Mouse (Mus musculus) midbrain, embryonic 11.5 days (tissue): Measurements from ENCODE around the gene Adprh. TPM values are rescaled to one million over a fixed set of nuclear protein-coding genes. Genes with fewer than 3 reads are reported as not detected.
"Not testable (repeated sequence)": the region's sequence is repeated elsewhere in the genome, so short reads cannot be mapped to it uniquely, and the experiment has no call there.

Experiments
- ATAC-seq: fragments of 200-750 bp; cut with Nextera tagmentation; 2 replicates; pipeline ENCODE4 v1.8.0; 2017; ENCODE audit warnings: moderate TSS enrichment, moderate library complexity; ENCODE audit not compliant: low FRiP score
- DNase-seq: peaks from one replicate; pipeline ENCODE4 v3.0.0; 2015; ENCODE audit warnings: low spot score; ENCODE audit errors: missing footprints
- H3K27ac ChIP-seq: fragments of 300-500 bp; sonication (generic); 2 replicates; pipeline ENCODE4 v1.5.1; 2014; ENCODE audit warnings: low read depth, low read length
- H3K27me3 ChIP-seq: fragments of 300-500 bp; sonication (generic); 2 replicates; pipeline ENCODE4 v1.6.1; 2014; ENCODE audit warnings: mild to moderate bottlenecking, low read length, moderate library complexity, mixed read lengths; ENCODE audit not compliant: control insufficient read depth, insufficient read depth
- H3K36me3 ChIP-seq: fragments of 300-500 bp; sonication (generic); 2 replicates; pipeline ENCODE4 v1.6.1; 2014; ENCODE audit warnings: mild to moderate bottlenecking, low read length, moderate library complexity, mixed read lengths; ENCODE audit not compliant: control insufficient read depth, insufficient read depth
- H3K4me1 ChIP-seq: fragments of 300-500 bp; sonication (generic); 2 replicates; pipeline ENCODE4 v1.6.1; 2014; ENCODE audit warnings: low read length; ENCODE audit not compliant: control insufficient read depth, insufficient read depth
- H3K4me2 ChIP-seq: fragments of 300-500 bp; sonication (generic); 2 replicates; pipeline ENCODE4 v1.6.1; 2014; ENCODE audit warnings: mild to moderate bottlenecking, moderate library complexity
- H3K4me3 ChIP-seq: fragments of 300-500 bp; sonication (generic); 2 replicates; pipeline ENCODE4 v1.5.1; 2014; ENCODE audit warnings: low read depth, low read length
- H3K9ac ChIP-seq: fragments of 300-500 bp; sonication (generic); 2 replicates; pipeline ENCODE4 v1.6.1; 2014; ENCODE audit warnings: low read length
- H3K9me3 ChIP-seq: fragments of 300-500 bp; sonication (generic); 2 replicates; pipeline ENCODE4 v1.6.1; 2016; ENCODE audit warnings: low read length; ENCODE audit not compliant: control insufficient read depth
- WGBS: fragments of 180-500 bp; shearing (Covaris S2); extraction: QIAGEN DNeasy Blood & Tissue Kit; methylation state at CpG from one replicate; pipeline ENCODE4 v1.1.7; 2014; 5-methylcytosine and 5-hydroxymethylcytosine counted together
- polyA plus RNA-seq: library from polyadenylated mRNA; unstranded; fragments of >200 nt; fragmentation: Nextera tagmentation; extraction: Ambion mirVana; gene quantifications from 2 replicates; pipeline ENCODE4 v1.2.1, GENCODE M21; 2014

Gene Adprh
- polyA plus RNA-seq, 1 experiment from 2014 or later = 134 TPM

DNA sequence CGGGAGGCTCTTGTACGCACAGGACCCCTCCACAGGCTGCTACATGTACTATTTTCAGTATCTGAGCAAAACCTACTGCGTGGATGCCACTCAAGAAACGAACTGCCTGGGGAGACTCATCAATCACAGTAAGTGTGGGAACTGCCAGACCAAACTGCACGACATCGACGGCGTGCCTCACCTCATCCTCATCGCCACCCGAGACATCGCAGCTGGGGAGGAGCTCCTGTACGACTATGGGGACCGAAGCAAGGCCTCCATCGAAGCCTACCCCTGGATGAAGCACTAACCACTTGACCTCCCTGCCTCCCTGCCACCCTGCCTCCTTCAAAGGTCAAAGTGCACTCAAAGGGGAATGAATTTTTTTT is 24.7 kb upstream of the Adprh start:
- peak overlapping the region; percentile 59; the same call in 1 of the 2 replicates for H3K4me2 ChIP-seq
- not testable (repeated sequence) for H3K4me3 ChIP-seq, H3K9ac ChIP-seq, H3K27me3 ChIP-seq, H3K4me1 ChIP-seq, H3K36me3 ChIP-seq, ATAC-seq, H3K9me3 ChIP-seq, DNase-seq, H3K27ac ChIP-seq
- WGBS = 64% methylated on average over 14 of the region's 14 CpGs

DNA sequence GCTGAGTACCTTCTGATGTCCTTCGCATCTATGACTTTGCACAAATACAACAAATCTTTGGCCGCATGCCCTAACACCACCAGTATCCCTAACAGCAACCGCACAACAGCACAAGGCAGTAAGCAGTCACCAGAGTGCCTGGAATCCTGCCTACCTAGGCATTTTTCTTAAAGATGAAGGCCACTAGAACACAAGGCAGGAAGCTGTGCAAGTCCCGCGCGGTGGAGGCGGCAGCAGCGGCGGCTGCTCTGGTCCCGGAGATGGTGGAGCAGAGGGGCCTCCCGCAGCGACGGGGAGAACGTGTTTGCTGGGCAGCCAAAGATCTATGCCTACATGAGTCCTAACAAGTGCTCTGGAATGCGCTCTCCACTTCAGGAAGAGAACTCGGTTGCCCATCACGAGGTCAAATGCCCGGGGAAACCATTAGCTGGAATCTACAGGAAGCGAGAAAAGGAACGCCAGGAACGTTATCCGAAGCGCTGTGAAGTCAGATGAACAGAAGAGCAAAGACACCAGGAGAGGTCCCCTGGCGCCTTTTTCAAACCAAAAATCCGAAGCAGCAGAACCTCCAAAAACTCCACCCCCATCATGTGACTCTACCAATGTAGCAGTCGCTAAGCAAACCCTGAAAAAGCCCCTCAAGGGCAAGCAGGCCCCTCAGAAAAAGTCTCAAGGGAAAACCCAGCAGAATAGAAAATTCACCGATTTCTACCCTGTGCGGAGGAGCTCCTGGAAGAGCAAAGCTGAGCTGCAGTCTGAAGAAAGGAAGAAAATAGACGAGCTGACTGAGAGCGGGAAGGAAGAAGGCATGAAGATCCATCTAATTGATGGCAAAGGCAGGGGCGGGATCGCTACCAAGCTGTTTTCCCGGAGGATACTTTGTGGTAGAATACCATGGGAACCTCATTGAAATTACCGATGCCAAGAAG is 24.1 kb upstream of the Adprh start:
- Histone ChIP-seq H3K4me1 (0 out of 2 replicates have a peak, but pooled peaks cover 2% of the 10 kb centered on the region), H3K9me3 (no peaks in the 10 kb centered on the region), H3K27me3 (no peaks in the 10 kb centered on the region), H3K4me2 (peak overlapping the region; percentile 59), H3K27ac (no peak overlapping the region), H3K9ac (peak overlapping the region; percentile 35), H3K36me3 (no peaks in the 10 kb centered on the region), H3K4me3 (peak overlapping the region; percentile 30)
- ATAC-seq (no peak), DNase-seq (peak; percentile 96)
- whole genome bisulfite sequencing = 14% methylated on average over 34 of the region's 34 CpGs

DNA sequence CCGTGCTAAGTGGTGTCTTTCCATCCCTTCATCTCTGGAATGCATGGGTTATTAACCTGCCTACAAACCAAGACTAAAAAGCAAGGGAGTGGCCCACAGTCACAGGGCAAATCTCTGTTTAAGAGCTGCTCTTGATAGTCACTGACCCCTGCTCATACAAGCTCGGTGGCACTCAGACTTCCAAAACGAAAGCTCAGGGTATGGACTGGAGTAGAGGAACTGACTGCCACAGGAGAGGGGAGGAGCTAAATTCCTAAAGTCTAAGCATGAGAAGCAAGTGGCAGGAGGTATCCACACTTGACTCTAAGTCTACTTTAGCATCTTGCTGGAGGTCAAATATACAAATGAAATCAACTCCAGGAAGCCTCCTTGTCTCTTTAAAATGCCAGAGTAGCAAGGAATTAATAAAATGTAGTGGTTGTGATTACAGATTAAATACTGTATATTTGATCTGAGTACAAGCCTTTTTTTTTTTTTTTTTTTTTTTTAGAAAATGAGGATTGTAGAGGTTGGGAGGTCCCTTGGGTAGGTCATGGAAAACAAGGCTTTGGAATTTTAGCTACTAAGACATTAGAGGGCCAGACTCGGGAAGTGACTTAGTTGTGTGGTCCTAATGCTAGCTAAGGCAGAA is 23.3 kb upstream of the Adprh start:
- 54% methylated on average over 4 of the region's 4 CpGs for WGBS
- no peak overlapping the region for H3K27ac ChIP-seq
- DNase-seq = peak; percentile 86
- H3K9ac ChIP-seq = no peak overlapping the region; the same call in 1 of the 2 replicates
- H3K4me1 ChIP-seq = 0 out of 2 replicates have a peak, but pooled peaks cover 2% of the 10 kb centered on the region
- H3K36me3 ChIP-seq = no peaks in the 10 kb centered on the region
- no peak for ATAC-seq
- no peaks in the 10 kb centered on the region for H3K9me3 ChIP-seq
- H3K4me3 ChIP-seq = no peak overlapping the region; the same call in 1 of the 2 replicates
- no peaks in the 10 kb centered on the region for H3K27me3 ChIP-seq
- peak overlapping the region; percentile 59 for H3K4me2 ChIP-seq

DNA sequence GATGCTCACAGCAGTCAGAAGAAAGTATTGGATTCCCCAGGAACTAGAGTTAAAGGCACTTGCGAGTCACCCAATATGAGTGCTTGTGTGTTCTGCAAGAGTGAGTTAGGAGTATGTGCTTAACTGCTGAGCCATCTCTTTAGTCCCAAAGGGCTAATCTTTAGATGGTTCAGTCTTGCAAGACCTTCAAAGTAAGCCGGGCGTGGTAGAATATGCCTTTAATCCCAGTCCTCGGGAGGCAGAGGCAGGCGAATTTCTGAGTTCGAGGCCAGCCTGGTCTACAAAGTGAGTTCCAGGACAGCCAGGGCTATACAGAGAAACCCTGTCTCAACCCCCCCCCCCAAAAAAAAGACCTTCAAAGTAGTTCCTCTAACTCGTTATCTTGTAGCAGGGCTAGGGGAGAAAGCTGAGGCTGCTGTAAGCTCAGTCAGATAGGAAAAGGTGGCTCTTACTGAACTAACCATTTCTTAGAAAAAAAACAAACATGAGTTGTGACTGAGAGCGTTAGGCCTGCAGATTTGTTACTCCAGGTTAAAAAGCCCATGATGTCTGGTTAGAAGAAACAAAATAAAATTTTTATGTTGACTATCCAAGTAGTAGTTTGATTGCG is 22.3 kb upstream of the Adprh start:
- Histone ChIP-seq H3K36me3 (no peaks in the 10 kb centered on the region), H3K27ac (no peak overlapping the region), H3K4me3 (no peak overlapping the region), H3K27me3 (no peaks in the 10 kb centered on the region), H3K9me3 (no peaks in the 10 kb centered on the region), H3K4me1 (0 out of 2 replicates have a peak, but pooled peaks cover 2% of the 10 kb centered on the region), H3K4me2 (no peak overlapping the region), H3K9ac (no peak overlapping the region)
- ATAC-seq = no peak
- 90% methylated on average over 9 of the region's 9 CpGs for WGBS
- peak; percentile 41 for DNase-seq

DNA sequence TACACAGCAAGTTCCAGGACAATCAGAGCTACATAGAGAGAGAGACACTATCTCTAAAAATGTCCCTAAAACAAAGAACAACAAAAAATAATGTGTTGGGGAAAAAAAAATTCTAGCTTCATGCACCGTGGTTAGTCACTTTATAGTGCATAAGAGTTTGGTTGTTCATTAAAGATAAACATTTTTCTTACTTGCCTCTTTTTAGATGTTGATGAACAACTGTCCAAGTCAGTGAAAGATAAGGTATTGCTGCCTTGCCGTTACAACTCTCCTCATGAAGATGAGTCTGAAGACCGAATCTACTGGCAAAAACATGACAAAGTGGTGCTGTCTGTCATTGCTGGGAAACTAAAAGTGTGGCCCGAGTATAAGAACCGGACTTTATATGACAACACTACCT is 21.2 kb upstream of the Adprh start:
- no peak overlapping the region for H3K4me2 ChIP-seq
- WGBS = 89% methylated on average over 5 of the region's 5 CpGs
- H3K9ac ChIP-seq = no peak overlapping the region
- H3K27me3 ChIP-seq = no peaks in the 10 kb centered on the region
- peak; percentile 73 for DNase-seq
- no peak overlapping the region for H3K4me3 ChIP-seq
- no peak for ATAC-seq
- H3K27ac ChIP-seq = no peak overlapping the region
- no peaks in the 10 kb centered on the region for H3K9me3 ChIP-seq
- 0 out of 2 replicates have a peak, but pooled peaks cover 2% of the 10 kb centered on the region for H3K4me1 ChIP-seq
- H3K36me3 ChIP-seq = no peaks in the 10 kb centered on the region

DNA sequence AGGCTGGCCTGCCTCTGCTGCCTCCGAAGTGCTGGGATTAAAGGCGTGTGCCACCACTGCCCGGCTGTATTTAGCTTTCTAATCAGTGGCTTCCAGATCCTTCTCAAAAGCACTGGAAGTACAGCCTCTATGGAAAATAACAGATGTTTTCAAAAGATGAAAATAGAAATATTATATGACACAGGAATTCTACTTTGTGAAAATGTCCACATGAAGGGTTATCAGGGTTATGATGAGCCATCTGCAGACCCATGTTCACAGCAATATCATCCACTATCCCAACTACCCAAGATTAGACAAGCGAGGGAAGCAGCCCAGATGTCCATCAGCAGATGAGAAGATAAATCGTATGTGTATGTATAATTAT is 20.0 kb upstream of the Adprh start:
- no peaks in the 10 kb centered on the region for H3K27me3 ChIP-seq
- ATAC-seq (no peak), DNase-seq (peak; percentile 23)
- no peaks in the 10 kb centered on the region for H3K9me3 ChIP-seq
- no peaks in the 10 kb centered on the region for H3K36me3 ChIP-seq
- 93% methylated on average over 5 of the region's 5 CpGs for WGBS
- H3K4me1 ChIP-seq = 0 out of 2 replicates have a peak, but pooled peaks cover 2% of the 10 kb centered on the region
- H3K27ac ChIP-seq = no peak overlapping the region
- no peak overlapping the region for H3K9ac ChIP-seq
- H3K4me3 ChIP-seq = no peak overlapping the region
- H3K4me2 ChIP-seq = no peak overlapping the region

DNA sequence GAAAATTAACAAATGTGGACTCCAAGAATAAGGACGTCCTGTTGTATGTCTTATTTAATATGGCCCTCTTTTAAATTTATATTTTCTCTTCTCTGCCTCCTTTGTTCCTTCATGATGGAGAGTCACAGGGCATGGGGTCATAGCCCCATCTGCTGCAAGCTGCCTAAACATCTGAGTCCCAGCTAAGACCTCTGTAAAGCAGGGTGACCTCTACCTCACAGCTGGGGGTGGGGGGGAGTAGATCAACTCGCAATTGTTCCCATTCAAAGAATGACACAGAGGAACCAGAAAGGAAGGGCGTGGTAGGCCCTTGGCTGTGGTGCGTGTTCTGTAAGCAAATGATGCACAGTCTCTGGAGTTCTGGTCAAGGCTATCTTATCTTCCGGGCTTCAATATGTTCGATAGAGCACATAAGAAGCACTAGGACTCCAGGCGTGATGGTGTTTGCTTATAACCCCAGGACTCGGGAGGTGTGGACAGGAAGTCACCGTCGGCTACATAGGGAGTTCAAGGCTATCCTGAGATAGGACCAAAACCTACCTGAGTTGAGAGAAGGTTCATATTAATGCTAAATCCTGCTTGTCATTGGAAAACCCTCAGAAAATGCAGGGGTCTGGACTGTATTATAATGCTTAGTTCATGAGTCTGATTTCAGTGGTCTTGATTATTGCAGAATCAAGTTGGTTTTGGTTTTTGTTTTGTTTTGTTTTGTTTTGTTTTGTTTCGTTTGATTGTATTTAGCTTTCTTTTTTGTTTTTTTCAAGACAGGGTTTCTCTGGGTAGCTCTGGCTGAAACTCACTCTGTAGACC is 19.4 kb upstream of the Adprh start:
- no peak for ATAC-seq
- Histone ChIP-seq H3K4me1 (0 out of 2 replicates have a peak, but pooled peaks cover 2% of the 10 kb centered on the region), H3K27me3 (no peaks in the 10 kb centered on the region), H3K4me2 (no peak overlapping the region), H3K4me3 (no peak overlapping the region), H3K9me3 (no peaks in the 10 kb centered on the region), H3K36me3 (no peaks in the 10 kb centered on the region), H3K27ac (no peak overlapping the region), H3K9ac (no peak overlapping the region)
- WGBS = 78% methylated on average over 11 of the region's 11 CpGs
- peak; percentile 10 for DNase-seq

DNA sequence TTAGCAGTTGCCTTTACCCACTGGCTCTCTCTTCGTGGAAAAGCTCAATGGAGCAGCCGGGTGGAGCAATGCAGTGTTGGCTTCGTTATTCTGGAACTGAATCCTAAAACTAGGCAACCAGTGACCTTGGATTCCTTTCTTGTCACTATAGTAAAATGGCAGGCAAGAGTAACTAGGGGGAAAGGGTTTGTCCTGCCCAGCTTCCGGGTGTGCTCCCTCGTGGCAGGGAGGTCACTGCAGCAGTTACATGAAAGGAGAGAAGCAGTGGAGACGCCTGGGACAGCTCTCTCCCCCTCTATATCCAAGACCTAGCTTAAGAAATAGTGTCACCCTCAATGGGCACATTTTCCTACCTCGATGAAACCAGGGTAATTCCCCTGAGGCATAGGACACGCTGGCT is 16.9 kb upstream of the Adprh start:
- no peak overlapping the region for H3K4me2 ChIP-seq
- no peak overlapping the region for H3K27ac ChIP-seq
- H3K27me3 ChIP-seq = no peaks in the 10 kb centered on the region
- no peak for ATAC-seq
- WGBS = 78% methylated on average over 8 of the region's 8 CpGs
- no peaks in the 10 kb centered on the region for H3K9me3 ChIP-seq
- H3K9ac ChIP-seq = no peak overlapping the region
- H3K4me1 ChIP-seq = no peaks in the 10 kb centered on the region
- H3K4me3 ChIP-seq = no peak overlapping the region
- peak; percentile 33 for DNase-seq
- H3K36me3 ChIP-seq = no peaks in the 10 kb centered on the region
